Mouse (Mus musculus) liver, embryonic 12.5 days (tissue): ENCODE results near the gene Tbc1d14. TPM values are rescaled to one million over a fixed set of nuclear protein-coding genes. Genes with fewer than 3 reads are reported as not detected.
A peak's percentile ranks its signal among the peaks of the same experiment; 100 is the strongest.

ENCODE experiments used
- ATAC-seq: fragments of 200-750 bp; cut with Nextera tagmentation; 2 replicates; pipeline ENCODE4 v1.8.0; 2017; ENCODE audit warnings: moderate number of reproducible peaks, mild to moderate bottlenecking, moderate library complexity
- H3K27ac ChIP-seq: fragments of 300-500 bp; sonication (generic); 2 replicates; pipeline ENCODE4 v1.5.1; 2016; ENCODE audit warnings: mild to moderate bottlenecking
- H3K27me3 ChIP-seq: fragments of 300-500 bp; sonication (generic); replicated peaks from 2 replicates; pipeline ENCODE4 v1.6.1; 2016; ENCODE audit warnings: mild to moderate bottlenecking, moderate library complexity
- H3K36me3 ChIP-seq: fragments of 300-500 bp; sonication (generic); 2 replicates; pipeline ENCODE4 v1.6.1; 2016; ENCODE audit warnings: mild to moderate bottlenecking, moderate library complexity
- H3K4me1 ChIP-seq: fragments of 300-500 bp; sonication (generic); 2 replicates; pipeline ENCODE4 v1.6.1; 2016
- H3K4me2 ChIP-seq: fragments of 300-500 bp; sonication (generic); 2 replicates; pipeline ENCODE4 v1.6.1; 2016; ENCODE audit warnings: mild to moderate bottlenecking, moderate library complexity
- H3K4me3 ChIP-seq: fragments of 300-500 bp; sonication (generic); 2 replicates; pipeline ENCODE4 v1.5.1; 2016; ENCODE audit warnings: mild to moderate bottlenecking, moderate library complexity
- H3K9ac ChIP-seq: fragments of 300-500 bp; sonication (generic); 2 replicates; pipeline ENCODE4 v1.6.1; 2016; ENCODE audit warnings: mild to moderate bottlenecking, moderate library complexity
- H3K9me3 ChIP-seq: fragments of 300-500 bp; sonication (generic); replicated peaks from 2 replicates; pipeline ENCODE4 v1.6.1; 2016; ENCODE audit warnings: mild to moderate bottlenecking, moderate library complexity
- WGBS: fragments of 180-500 bp; shearing (Covaris S2); methylation state at CpG from one replicate; pipeline ENCODE4 v1.1.7; 2016; ENCODE audit not compliant: insufficient replicate concordance; 5-methylcytosine and 5-hydroxymethylcytosine counted together
- polyA plus RNA-seq: library from polyadenylated mRNA; unstranded; fragments of >200 nt; fragmentation: Nextera tagmentation; extraction: Ambion mirVana; gene quantifications from 2 replicates; pipeline ENCODE4 v1.2.1, GENCODE M21; 2016

Tbc1d14 gene
- polyA plus RNA-seq, 1 experiment from 2014 or later: 15.4 TPM

DNA sequence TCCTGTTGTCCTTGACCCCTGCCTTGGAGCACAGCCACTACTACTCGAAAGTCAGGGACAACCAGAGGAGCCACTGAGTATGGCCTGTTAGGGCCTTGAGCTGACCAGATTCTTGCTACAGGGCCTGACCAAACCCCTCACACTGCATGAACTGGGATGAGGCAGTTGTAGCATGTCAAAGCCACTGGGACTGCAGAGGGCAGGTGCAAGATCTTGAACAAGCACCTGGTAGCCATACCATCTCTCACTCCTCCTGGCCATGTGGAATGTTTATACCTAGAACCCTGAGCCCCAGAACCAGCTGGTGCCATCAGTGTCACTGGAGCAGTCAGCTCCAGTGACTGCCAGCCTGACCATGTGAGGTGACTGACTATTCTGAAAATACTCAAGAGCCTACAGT is 5.8 kb upstream of the Tbc1d14 start:
- WGBS: 70% methylated on average over 1 of the region's 1 CpGs
- H3K4me3 ChIP-seq: no peak overlapping the region
- ATAC-seq: no peak

DNA sequence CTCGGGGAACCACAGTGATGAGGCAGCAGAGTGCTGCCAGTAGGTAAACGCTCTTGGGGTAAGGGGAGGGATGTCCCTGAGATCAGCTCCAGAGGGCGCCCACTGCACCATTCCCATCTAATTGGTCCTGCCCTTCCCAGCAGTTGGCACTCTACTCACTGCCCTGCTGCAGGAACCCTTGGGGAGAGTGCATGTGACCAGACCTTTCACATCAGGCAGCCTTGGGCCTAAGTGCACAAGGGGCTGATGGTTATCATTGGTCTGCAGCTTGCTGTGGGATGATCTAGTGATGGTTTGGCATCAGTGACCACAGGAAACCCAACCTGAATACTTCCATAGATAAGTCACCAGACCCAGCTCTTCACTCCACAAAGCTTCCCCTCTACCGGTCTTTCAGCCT is 4.6 kb upstream of the Tbc1d14 start:
- H3K27ac ChIP-seq: no peak overlapping the region
- peak; percentile 44 for ATAC-seq
- H3K9ac ChIP-seq: no peak overlapping the region
- H3K4me3 ChIP-seq: no peak overlapping the region
- H3K9me3 ChIP-seq: no peaks in the 10 kb centered on the region
- H3K27me3 ChIP-seq: peaks cover 13% of the 10 kb centered on the region; the same call in 1 of the 2 replicates
- H3K4me2 ChIP-seq: no peak overlapping the region
- peaks cover 23% of the 10 kb centered on the region for H3K4me1 ChIP-seq
- peaks cover 43% of the 10 kb centered on the region for H3K36me3 ChIP-seq
- 10% methylated on average over 4 of the region's 4 CpGs for WGBS

More for the DNA sequence above, 5.8 kb upstream of the Tbc1d14 start:
- Histone ChIP-seq H3K27ac (no peak overlapping the region), H3K9ac (no peak overlapping the region), H3K36me3 (peaks cover 55% of the 10 kb centered on the region), H3K4me2 (no peak overlapping the region), H3K9me3 (no peaks in the 10 kb centered on the region), H3K4me1 (peaks cover 23% of the 10 kb centered on the region), H3K27me3 (peaks cover 13% of the 10 kb centered on the region; the same call in 1 of the 2 replicates)

- H3K36me3 ChIP-seq: peaks cover 28% of the 10 kb centered on the region
- H3K4me2 ChIP-seq: no peak overlapping the region
- H3K27ac ChIP-seq: no peak overlapping the region
- 44% methylated on average over 5 of the region's 5 CpGs for WGBS
- H3K27me3 ChIP-seq: peaks cover 13% of the 10 kb centered on the region; the same call in 1 of the 2 replicates
- no peak overlapping the region for H3K9ac ChIP-seq
- no peaks in the 10 kb centered on the region for H3K9me3 ChIP-seq
- no peak overlapping the region for H3K4me3 ChIP-seq
- no peak for ATAC-seq
- peaks cover 23% of the 10 kb centered on the region for H3K4me1 ChIP-seq
Measured at GRCm38 (mm10) chr5:36596225-36596624, 3.1 kb upstream of the Tbc1d14 start.

GRCm38 (mm10) chr5:36595115-36595514 is 2.0 kb upstream of the Tbc1d14 start:
- peaks cover 29% of the 10 kb centered on the region for H3K4me1 ChIP-seq
- no peak overlapping the region for H3K4me2 ChIP-seq
- 11% methylated on average over 3 of the region's 3 CpGs for WGBS
- H3K9me3 ChIP-seq: no peaks in the 10 kb centered on the region
- no peak overlapping the region for H3K4me3 ChIP-seq
- ATAC-seq: no peak
- H3K27ac ChIP-seq: no peak overlapping the region
- H3K36me3 ChIP-seq: peaks cover 17% of the 10 kb centered on the region
- H3K27me3 ChIP-seq: peaks cover 13% of the 10 kb centered on the region; the same call in 1 of the 2 replicates
- H3K9ac ChIP-seq: no peak overlapping the region

DNA sequence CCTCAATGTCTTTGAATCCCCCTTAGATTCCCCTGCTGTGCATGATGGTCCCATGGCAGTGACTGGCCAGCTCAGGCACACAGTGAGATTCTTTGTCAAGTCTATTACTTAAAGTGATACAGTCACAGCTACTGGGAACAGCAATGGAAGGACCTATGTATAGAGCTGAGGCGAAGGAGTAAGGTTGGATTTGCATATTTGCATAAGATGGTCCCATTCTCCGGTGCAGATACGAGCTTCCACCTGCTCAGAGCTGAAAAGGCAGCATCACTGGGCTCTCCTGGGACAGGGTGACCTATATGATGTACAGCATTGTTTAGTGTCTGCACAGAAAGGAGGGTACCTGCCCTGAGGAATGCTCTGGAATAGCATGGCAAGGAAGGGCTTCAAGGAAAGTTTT is 1.3 kb upstream of the Tbc1d14 start:
- WGBS: 74% methylated on average over 3 of the region's 3 CpGs

DNA sequence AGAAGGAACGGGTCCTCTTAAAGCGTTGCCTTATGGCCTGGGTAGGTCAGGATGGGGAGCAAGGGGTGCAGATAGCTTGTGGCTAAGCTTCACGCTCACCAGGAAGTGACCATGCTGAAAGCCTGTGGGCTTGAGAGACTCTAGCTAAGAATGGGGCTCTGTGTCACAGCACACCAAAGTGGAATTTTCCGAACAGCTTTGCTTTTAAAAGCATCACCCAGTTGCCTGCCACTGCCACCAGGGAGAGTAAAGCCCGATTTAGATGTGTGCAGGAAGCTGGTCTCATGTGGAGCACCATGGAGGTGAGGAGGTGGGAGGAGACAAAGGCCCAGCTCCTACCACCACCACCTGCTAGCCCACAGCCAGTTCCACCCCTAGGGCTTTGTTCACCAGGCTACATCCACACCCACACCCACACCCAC is 2.6 kb downstream of the Tbc1d14 start:
- no peaks in the 10 kb centered on the region for H3K9me3 ChIP-seq
- H3K36me3 ChIP-seq: no peaks in the 10 kb centered on the region
- no peaks in the 10 kb centered on the region for H3K27me3 ChIP-seq
- no peak overlapping the region for H3K4me2 ChIP-seq
- H3K9ac ChIP-seq: no peak overlapping the region
- peaks cover 19% of the 10 kb centered on the region; the same call in 1 of the 2 replicates for H3K4me1 ChIP-seq
- 48% methylated on average over 5 of the region's 5 CpGs for WGBS
- no peak overlapping the region for H3K27ac ChIP-seq
- H3K4me3 ChIP-seq: no peak overlapping the region
- ATAC-seq: 0 out of 2 replicates have a peak, but pooled peaks have one; percentile 5

More for the DNA sequence above, 1.3 kb upstream of the Tbc1d14 start:
- Histone ChIP-seq H3K4me1 (peaks cover 29% of the 10 kb centered on the region), H3K4me3 (no peak overlapping the region), H3K9ac (no peak overlapping the region), H3K9me3 (no peaks in the 10 kb centered on the region), H3K27me3 (peaks cover 13% of the 10 kb centered on the region; the same call in 1 of the 2 replicates), H3K4me2 (no peak overlapping the region), H3K27ac (no peak overlapping the region), H3K36me3 (peaks cover 10% of the 10 kb centered on the region)
- no peak for ATAC-seq

DNA sequence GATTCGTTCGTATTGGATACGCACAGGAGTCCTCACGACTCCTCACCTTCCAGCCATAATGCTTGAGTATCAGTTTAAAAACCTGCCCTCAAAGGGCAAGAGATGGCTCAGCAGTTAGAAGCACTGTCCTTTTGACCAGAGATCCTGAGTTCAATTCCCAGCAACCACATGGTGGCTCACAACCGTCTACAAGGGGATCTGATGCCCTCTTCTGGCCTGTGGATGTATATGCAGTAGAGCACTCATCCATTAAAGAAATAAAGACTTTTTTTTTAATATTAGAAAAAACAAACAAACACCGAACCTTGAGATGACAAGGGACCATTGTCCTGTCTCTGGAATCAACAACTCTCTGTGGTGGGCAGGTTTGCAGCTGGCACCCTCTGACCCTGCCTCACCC is 8.8 kb downstream of the Tbc1d14 start:
- H3K27me3 ChIP-seq: no peaks in the 10 kb centered on the region
- no peak overlapping the region for H3K4me3 ChIP-seq
- no peaks in the 10 kb centered on the region for H3K9me3 ChIP-seq
- ATAC-seq: no peak
- no peaks in the 10 kb centered on the region for H3K36me3 ChIP-seq
- H3K4me1 ChIP-seq: peaks cover 35% of the 10 kb centered on the region
- no peak overlapping the region for H3K4me2 ChIP-seq
- no peak overlapping the region for H3K9ac ChIP-seq
- WGBS: 69% methylated on average over 6 of the region's 6 CpGs
- H3K27ac ChIP-seq: no peak overlapping the region

DNA sequence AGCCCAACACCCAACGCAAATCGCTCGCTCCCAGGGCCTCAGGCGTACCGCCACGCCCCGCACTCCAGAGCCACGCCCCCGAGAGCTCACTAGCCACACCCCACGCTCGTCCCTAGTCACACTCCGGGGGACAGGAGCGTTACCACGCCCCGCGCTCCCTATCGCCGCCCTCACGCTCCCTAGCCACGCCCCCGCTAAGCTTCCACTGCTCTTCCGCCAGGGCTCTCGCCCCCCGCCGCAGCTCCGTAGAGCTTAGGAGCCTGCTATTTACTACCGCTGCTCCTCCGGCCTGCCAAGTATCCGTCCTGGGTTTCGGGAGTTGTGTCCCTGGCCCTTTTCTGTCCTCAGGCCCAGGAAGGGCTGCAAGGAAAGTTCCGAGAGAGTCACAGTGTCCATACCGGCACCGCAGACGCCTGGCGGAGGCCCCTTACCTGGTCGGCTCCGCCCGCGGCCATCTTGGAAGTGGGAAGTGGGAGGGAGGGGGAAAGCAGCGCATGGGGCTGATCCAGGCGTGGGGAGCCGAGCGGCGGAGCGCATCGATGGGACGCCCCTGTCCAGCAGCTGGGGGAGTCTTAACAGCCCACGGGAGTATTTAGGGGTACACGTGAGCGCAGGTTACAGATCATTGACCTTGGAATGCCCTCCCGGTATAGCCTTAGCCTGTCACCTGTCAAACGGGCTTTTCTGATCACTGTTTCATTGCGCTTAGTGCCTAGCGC is 11.0 kb downstream of the Tbc1d14 start:
- no peaks in the 10 kb centered on the region for H3K9me3 ChIP-seq
- WGBS: under 1% methylated on average over 54 of the region's 54 CpGs
- no peaks in the 10 kb centered on the region for H3K27me3 ChIP-seq
- H3K4me3 ChIP-seq: peak overlapping the region; percentile 80
- peak overlapping the region; percentile 83 for H3K9ac ChIP-seq
- H3K4me1 ChIP-seq: peaks cover 36% of the 10 kb centered on the region
- H3K36me3 ChIP-seq: no peaks in the 10 kb centered on the region
- peak overlapping the region; percentile 98 for H3K4me2 ChIP-seq
- peak; percentile 95 for ATAC-seq
- H3K27ac ChIP-seq: peak overlapping the region; percentile 92

GRCm38 (mm10) chr5:36581259-36581923 is 11.7 kb downstream of the Tbc1d14 start:
- Histone ChIP-seq H3K4me3 (peak overlapping the region; percentile 80), H3K9ac (peak overlapping the region; percentile 84), H3K4me2 (peak overlapping the region; percentile 98), H3K4me1 (peaks cover 39% of the 10 kb centered on the region), H3K27me3 (no peaks in the 10 kb centered on the region), H3K36me3 (no peaks in the 10 kb centered on the region), H3K9me3 (no peaks in the 10 kb centered on the region), H3K27ac (peak overlapping the region; percentile 85)
- WGBS: 5% methylated on average over 40 of the region's 40 CpGs
- ATAC-seq: no peak; the same call in none of the 2 replicates

DNA sequence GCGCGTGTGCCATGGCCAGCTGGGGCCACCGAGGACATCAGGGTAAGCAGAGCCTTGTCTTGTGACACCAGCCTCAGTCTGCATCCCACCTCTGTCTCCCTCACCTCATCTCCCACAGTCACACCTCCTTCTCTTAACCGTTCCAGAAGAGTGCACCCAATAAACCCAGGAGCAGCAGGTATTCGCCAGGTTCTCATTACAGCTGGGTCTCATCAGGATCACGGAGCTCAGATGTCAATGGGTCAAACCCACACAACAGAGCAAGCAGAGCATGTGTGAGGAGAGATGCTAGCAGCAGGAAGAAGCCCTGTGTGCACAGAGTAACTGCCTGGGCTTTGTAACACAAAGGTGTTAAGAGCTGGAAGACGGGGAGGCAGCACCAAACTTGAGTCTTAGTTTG is 13.1 kb downstream of the Tbc1d14 start:
- WGBS: 86% methylated on average over 7 of the region's 7 CpGs
- H3K36me3 ChIP-seq: no peaks in the 10 kb centered on the region
- H3K4me1 ChIP-seq: peaks cover 52% of the 10 kb centered on the region
- H3K4me3 ChIP-seq: no peak overlapping the region
- H3K4me2 ChIP-seq: peak overlapping the region; percentile 98; the same call in 1 of the 2 replicates
- H3K9ac ChIP-seq: no peak overlapping the region
- no peaks in the 10 kb centered on the region for H3K27me3 ChIP-seq
- no peak overlapping the region for H3K27ac ChIP-seq
- no peak for ATAC-seq
- no peaks in the 10 kb centered on the region for H3K9me3 ChIP-seq

DNA sequence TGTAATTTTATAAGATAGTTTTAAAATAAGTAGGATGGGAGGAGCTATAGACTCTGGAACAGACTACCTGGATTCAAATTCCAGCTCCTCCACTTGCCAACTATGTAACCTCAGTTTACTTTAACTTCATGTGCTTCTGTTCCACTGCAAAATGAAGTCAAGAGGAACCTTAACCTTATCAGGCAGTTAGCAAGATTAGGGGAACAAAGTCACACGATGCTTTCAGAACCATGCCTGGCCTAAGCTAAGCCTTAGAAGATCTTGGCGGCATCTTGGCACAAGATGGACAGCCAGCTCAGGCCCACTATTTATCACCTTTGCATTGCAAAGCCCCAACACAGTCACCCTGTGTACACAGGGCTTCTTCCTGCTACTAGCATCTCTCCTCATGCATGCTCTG is 14.1 kb downstream of the Tbc1d14 start:
- no peak overlapping the region for H3K4me2 ChIP-seq
- 30% methylated on average over 2 of the region's 2 CpGs for WGBS

GRCm38 (mm10) chr5:36576457-36576856 is 16.6 kb downstream of the Tbc1d14 start:
- Histone ChIP-seq H3K4me3 (no peak overlapping the region), H3K9me3 (no peaks in the 10 kb centered on the region), H3K9ac (no peak overlapping the region), H3K27me3 (no peaks in the 10 kb centered on the region), H3K36me3 (peaks cover 4% of the 10 kb centered on the region), H3K4me1 (peaks cover 74% of the 10 kb centered on the region), H3K4me2 (no peak overlapping the region), H3K27ac (no peak overlapping the region)
- no peak for ATAC-seq
- WGBS: 86% methylated on average over 3 of the region's 3 CpGs

More for the DNA sequence above, 14.1 kb downstream of the Tbc1d14 start:
- Histone ChIP-seq H3K27ac (no peak overlapping the region), H3K9me3 (no peaks in the 10 kb centered on the region), H3K36me3 (no peaks in the 10 kb centered on the region), H3K4me3 (no peak overlapping the region), H3K27me3 (no peaks in the 10 kb centered on the region), H3K4me1 (peaks cover 62% of the 10 kb centered on the region), H3K9ac (no peak overlapping the region)
- ATAC-seq: no peak
